Mouse (Mus musculus) lung, postnatal 4 days (tissue): ENCODE measurements around the gene Zfhx3.
A peak's percentile ranks its signal among the peaks of the same experiment; 100 is the strongest.

ENCODE experiments used
- DNase-seq, 2 experiments: peaks; one replicate each; pipeline ENCODE4 v3.0.0; 2021

Zfhx3 gene

DNA sequence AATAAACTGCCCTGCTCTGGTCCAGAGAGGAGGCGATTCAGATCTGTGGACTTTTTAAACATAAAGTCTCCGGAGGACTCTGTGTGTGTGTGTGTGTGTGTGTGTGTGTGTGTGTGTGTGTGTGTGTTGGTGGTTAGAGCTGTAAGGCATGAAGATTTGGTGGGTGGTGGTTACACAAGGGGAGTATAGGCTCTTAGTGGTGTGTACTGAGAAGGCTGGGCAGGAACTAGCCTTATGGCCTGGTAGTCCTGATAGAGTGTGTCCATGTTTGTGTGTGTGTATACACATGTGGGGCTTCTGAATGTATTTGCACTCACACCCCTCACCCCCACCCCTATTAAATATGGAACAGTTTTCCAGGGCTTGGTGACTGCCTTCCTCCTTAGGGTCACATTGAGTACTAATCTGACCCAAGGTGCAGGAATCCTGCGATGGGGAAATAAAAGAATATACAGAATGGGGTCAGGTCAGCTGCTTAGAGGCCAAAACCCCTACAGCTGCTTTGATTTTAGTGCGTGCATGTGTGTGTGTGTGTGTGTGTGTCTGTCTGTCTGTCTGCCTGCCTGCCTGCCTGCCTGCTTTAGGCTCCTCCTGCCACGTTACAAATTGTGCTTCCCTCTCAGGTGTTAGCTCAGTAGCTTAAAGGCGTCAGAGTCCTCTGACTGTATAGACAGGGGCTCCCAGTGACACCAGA is 764.6 kb downstream of the Zfhx3 start:
- DNase-seq: peak in 1 of 2 experiments; percentile 43

GRCm38 (mm10) chr8:108707576-108708281 is 765.3 kb downstream of the Zfhx3 start:
- peak in 1 of 2 experiments; percentile 15 for DNase-seq

- DNase-seq: peak in 1 of 2 experiments; percentile 41
Observed at GRCm38 (mm10) chr8:108708833-108709387, 766.5 kb downstream of the Zfhx3 start.

GRCm38 (mm10) chr8:108709441-108709840 is 767.0 kb downstream of the Zfhx3 start:
- no peak for DNase-seq

- peak in 1 of 2 experiments; percentile 16 for DNase-seq
Observed at GRCm38 (mm10) chr8:108709928-108710606, 767.6 kb downstream of the Zfhx3 start.

GRCm38 (mm10) chr8:108710607-108711489 is 768.4 kb downstream of the Zfhx3 start:
- peak in 1 of 2 experiments; percentile 46 for DNase-seq

GRCm38 (mm10) chr8:108711490-108711793 is 769.0 kb downstream of the Zfhx3 start:
- DNase-seq: peak in 1 of 2 experiments; percentile 16

DNA sequence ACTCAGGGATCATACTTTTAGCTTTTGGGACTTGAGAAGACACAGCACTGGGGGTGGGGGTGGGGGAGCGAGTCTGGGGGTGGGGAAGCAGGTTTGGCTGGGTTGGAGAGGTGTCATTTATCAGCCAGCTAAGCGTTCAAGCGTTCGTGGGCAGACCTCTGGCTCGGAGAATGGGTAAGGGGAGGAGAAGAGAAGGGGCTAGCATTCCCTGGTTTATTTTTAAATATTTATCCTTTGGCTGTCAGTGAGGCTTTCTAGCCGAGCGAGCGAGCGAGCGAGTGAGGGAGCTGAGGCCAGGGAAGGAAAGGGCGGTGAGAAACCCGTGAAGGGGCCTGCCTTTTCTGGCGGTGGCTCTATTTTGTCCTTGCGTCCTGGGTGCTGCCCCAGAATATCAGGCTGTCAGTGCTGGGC is 769.6 kb downstream of the Zfhx3 start:
- peak in 1 of 2 experiments; percentile 59 for DNase-seq

GRCm38 (mm10) chr8:108712607-108713006 is 770.2 kb downstream of the Zfhx3 start:
- DNase-seq: no peak

- no peak for DNase-seq
Observed at GRCm38 (mm10) chr8:108713346-108714142, 771.1 kb downstream of the Zfhx3 start.

DNA sequence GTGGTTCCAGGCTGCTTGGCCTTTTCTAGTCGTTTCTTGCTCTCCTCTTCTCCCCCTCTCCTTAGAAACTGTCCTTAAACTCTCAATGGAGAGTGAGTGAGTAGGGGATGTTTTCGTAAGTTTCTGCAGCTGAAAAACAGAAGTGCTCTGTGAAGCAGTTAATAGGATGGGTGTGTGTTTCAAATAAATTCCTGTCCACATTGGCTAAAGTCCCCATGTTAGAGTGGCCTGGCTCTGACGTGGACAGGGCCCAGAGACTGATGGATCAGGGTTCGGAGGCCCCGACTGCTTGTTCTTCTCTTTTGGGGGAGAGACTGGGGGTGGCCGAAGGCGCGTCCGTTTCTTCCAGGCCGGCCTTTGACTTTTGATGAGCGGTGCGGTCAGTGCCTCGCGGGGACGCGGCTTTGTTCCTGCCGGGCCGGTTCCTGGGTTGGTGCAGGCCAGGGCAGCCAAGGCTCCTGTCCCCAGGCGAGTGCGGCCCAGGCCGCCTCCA is 771.7 kb downstream of the Zfhx3 start:
- DNase-seq: no peak

DNA sequence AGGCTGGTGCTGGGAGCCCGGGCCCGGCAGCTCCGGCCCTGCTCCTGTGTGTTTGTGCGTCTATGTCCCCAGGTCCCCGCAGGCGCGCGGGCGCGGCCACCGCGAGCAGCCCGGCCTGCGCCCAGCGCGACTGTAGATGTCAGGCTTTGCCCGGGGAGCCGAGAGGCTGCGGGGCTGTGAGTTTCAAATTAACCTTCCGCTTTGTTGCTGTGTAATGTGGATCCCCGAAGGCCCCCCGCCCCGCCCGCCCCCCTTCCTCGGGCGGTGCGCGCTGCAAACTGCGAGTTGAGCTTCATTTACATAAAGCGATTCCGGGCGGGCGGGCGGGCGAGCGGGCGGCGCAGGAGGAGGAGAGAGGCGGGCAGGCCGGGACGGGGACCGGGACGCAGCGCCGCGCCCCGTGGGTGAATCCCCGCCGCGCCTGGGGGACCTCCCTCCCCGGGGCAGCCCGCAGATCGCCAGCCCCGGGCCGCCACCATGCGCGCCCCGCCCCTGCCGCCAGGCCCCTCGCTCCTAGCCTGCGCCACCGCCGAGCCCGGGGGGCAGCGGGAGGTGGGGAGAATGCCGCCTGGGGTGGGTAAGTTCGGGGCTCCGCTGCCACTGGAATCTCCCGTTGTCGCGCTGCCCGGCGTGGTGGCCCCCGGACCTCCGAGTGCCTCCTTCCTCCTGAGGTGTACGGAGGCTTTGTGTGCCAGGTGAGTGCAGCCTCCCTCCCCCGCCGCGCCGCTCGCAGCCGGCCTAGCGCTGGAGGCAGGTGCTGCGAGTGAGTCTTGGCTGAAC is 772.4 kb downstream of the Zfhx3 start:
- DNase-seq: peak; percentile 78 to 86

DNA sequence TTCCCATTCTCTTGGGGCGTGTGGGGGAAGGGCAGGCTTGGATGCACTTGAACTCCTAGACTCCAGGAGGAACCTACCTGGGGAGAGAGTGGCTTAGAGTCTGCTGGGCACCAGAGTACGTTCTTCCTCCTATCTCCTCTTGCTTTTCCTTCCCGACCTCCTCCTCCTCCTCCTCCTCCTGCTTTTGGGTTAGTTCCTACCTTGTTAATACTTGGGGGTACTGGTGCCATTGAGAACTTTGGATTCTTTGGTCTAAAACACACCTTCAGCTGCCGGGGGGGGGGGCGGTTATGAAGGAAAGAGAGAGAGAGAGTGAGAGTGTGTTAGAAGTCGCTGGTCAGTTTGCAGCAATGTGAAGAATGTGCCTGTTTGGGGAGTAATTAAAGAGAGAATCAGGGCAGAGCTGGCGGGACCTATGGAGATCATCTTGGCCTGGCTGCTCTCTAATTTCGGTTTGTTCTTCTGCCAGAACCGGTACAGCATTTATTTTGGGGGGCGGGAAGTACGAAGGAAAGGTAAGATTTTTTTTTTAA is 773.0 kb downstream of the Zfhx3 start:
- no peak for DNase-seq

- DNase-seq: no peak
Observed at GRCm38 (mm10) chr8:108716291-108716811, 773.9 kb downstream of the Zfhx3 start.

- DNase-seq: no peak
Observed at GRCm38 (mm10) chr8:108717545-108717944, 775.1 kb downstream of the Zfhx3 start.

DNA sequence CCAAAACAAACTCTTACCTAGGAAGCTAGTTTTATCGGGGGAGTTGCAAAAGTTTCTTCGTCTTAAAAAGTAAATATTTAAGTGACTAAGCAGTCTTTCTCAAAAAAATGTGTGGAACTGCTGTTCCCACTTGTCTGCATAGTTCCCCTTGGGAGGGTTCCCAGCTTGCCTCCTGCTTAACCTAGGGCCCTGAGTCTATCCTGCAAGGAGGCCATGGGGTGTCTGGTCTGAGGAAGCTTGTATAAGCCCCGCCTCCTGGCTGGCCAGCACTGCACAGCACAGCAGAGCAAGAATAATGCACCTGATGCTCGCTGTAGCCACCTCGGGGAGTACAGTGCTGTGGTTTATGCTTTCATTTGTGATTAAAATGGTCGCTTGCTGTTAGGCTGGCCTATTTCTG is 775.6 kb downstream of the Zfhx3 start:
- DNase-seq: peak in 1 of 2 experiments; percentile 68

DNA sequence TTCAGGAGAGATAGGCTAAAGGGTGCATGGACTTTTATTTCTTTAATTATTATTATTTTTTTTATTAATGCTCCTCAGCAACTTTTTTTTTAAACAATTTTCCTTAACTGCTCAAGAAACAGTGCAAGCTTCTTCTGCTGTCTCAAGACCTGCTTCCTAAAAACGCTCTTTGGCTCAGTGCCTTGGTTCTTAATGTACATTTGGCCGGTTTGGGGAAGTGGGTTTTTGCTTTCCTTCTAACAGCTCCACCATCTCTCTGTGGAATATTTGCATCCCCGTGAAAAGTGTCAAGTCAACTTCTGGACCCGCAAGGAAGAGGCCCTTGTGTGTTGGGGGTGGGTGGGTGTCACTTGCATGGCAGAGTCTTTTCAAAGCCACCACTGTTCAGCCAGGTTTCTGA is 778.4 kb downstream of the Zfhx3 start:
- no peak for DNase-seq

- peak; percentile 84 to 88 for DNase-seq
Observed at GRCm38 (mm10) chr8:108722671-108723513, 780.4 kb downstream of the Zfhx3 start.

DNA sequence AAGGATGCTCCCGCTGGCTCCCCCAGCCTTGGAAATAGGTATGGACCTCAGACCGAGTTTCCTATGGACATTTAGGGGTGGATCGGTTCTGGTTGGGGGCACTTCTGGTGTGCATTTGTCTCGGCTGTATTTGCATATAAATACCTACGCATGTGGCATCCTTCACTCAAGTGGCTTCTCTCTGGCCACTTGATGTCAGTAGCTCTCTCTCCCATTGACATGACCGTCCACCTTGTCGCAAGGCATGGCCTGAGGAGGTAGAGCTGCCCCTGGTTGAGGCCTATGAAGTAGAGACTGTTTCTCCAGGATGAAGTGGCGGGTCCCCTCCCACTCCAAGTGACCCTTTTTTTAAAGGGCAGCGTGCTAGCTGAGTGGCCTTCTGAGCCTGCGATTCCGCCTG is 781.2 kb downstream of the Zfhx3 start:
- no peak for DNase-seq
